Mouse (Mus musculus) heart, adult 2 months (tissue): ENCODE results near the gene Trcg1.

ENCODE experiments used
- CTCF ChIP-seq: fragments of 200-600 bp; IDR thresholded peaks from 2 replicates; pipeline ENCODE4 v1.8.1; 2022; ENCODE audit warnings: antibody characterized with exemption, mild to moderate bottlenecking, moderate library complexity
- POLR2A ChIP-seq: fragments of 200-500 bp; IDR thresholded peaks from 2 replicates; pipeline ENCODE4 v1.6.1; 2011; ENCODE audit warnings: mild to moderate bottlenecking, low read depth, low read length, control low read depth; ENCODE audit not compliant: insufficient read depth

DNA sequence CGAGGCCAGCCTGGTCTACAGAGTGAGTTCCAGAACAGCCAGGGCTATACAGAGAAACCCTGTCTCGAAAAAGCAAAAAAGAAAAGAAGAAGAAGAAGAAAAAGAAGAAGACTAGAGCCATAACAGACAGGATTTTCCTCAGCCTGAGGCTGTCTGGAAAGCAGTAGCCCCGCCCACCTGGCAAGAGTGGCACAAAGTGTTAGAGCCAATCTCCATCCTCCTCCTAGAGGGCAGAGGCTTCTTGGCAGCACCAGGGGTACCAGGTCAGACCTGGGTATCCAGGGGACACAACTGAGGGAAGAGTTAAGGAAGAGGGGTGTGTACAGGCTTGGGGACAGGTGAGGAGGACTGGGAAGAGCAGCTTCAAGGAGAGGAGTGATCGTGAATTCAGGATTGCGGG, 1.3 kb downstream of the Trcg1 start:
- TF ChIP-seq CTCF (no peak), POLR2A (no peak)
